In genomic region chr12:70675846-70676245, GRCm38 (mm10) we compare ENCODE assay signal across 25 mouse cellular contexts.
A peak's percentile ranks its signal among the peaks of the same experiment; 100 is the strongest.
DNase-seq lines count a peak whose midpoint lies in the region; ATAC-seq and TF ChIP-seq lines count a peak whose summit lies in the region.
"Had no signal": no experiment of that assay in that cellular context is flagged by ENCODE, and none has a peak within 500 bp of the region (broad histone marks: within the 10 kb centered on the region; RNA-seq: fewer than 3 reads in every experiment).

No protein-coding gene starts in this region.

- no peaks in the 10 kb centered on the region for H3K27me3 ChIP-seq in lung, postnatal 0 days (replicated peaks; ENCODE audit: insufficient read depth, low read length)
- H3K27me3 ChIP-seq in forebrain, postnatal 0 days (ENCODE audit: insufficient read depth, low read length): no peaks in the 10 kb centered on the region
- H3K27me3 ChIP-seq: embryonic facial prominence, embryonic 13.5 days; forebrain, embryonic 12.5 days; hindbrain, embryonic 13.5 days had no signal

- H3K9ac ChIP-seq in lung, postnatal 0 days (replicated peaks; ENCODE audit: low read depth): no peak overlapping the region
- H3K9ac ChIP-seq in forebrain, postnatal 0 days: no peak overlapping the region
- H3K9ac ChIP-seq: embryonic facial prominence, embryonic 13.5 days; forebrain, embryonic 12.5 days; hindbrain, embryonic 13.5 days had no signal

- H3K4me2 ChIP-seq in lung, postnatal 0 days (replicated peaks; ENCODE audit: low read depth, low read length): no peak overlapping the region
- H3K4me2 ChIP-seq in forebrain, postnatal 0 days (ENCODE audit: low read depth): no peak overlapping the region
- H3K4me2 ChIP-seq: embryonic facial prominence, embryonic 13.5 days; forebrain, embryonic 12.5 days; hindbrain, embryonic 13.5 days had no signal

- ATAC-seq in lung, postnatal 0 days: peak; percentile 17
- no peak for ATAC-seq in forebrain, postnatal 0 days
- ATAC-seq: activated CD4-positive, CD25-positive, alpha-beta regulatory T cell, adult 4 months; CD4-positive, CD25-positive, alpha-beta regulatory T cell, adult 4 months; forebrain, embryonic 16.5 days; intestine, embryonic 16.5 days had no signal

- no peak for TF ChIP-seq POLR2A in brain, embryonic 14.5 days (IDR thresholded peaks at IDR 0.05; ENCODE audit: borderline replicate concordance, extremely low read depth, insufficient read depth, insufficient read length, poor library complexity, severe bottlenecking)

- no peaks in the 10 kb centered on the region for H3K36me3 ChIP-seq in lung, postnatal 0 days (ENCODE audit: insufficient read depth, low read length)
- no peaks in the 10 kb centered on the region for H3K36me3 ChIP-seq in forebrain, postnatal 0 days (ENCODE audit: insufficient read depth)
- H3K36me3 ChIP-seq: embryonic facial prominence, embryonic 13.5 days; forebrain, embryonic 12.5 days; G1E; heart, embryonic 10.5 days; hindbrain, embryonic 13.5 days had no signal

- TF ChIP-seq CTCF in lung, postnatal 0 days (IDR thresholded peaks at IDR 0.05): no peak
- no peak for TF ChIP-seq CTCF in brain, embryonic 14.5 days (IDR thresholded peaks at IDR 0.05; ENCODE audit: borderline replicate concordance, extremely low read depth, insufficient read depth, insufficient read length)
- no peak for TF ChIP-seq CTCF in forebrain, postnatal 0 days (IDR thresholded peaks at IDR 0.05; ENCODE audit: low read depth)

- WGBS in lung, postnatal 0 days: 50% methylated on average over 6 of the region's 6 CpGs
- WGBS in forebrain, postnatal 0 days: 73% methylated on average over 6 of the region's 6 CpGs

- no peaks in the 10 kb centered on the region for H3K4me1 ChIP-seq in lung, postnatal 0 days (ENCODE audit: insufficient read depth, low read depth, low read length)
- no peaks in the 10 kb centered on the region for H3K4me1 ChIP-seq in forebrain, postnatal 0 days (ENCODE audit: insufficient read depth)
- H3K4me1 ChIP-seq: heart, embryonic 10.5 days had no signal

- no peaks in the 10 kb centered on the region for H3K9me3 ChIP-seq in lung, postnatal 0 days (ENCODE audit: low read length)
- no peaks in the 10 kb centered on the region for H3K9me3 ChIP-seq in forebrain, postnatal 0 days (ENCODE audit: low read length)
- H3K9me3 ChIP-seq: embryonic facial prominence, embryonic 13.5 days; forebrain, embryonic 12.5 days; G1E; heart, embryonic 10.5 days; hindbrain, embryonic 13.5 days had no signal

- H3K27ac ChIP-seq in lung, postnatal 0 days (ENCODE audit: low read length): no peak overlapping the region
- H3K27ac ChIP-seq in forebrain, postnatal 0 days (ENCODE audit: low read depth, low read length): no peak overlapping the region
- H3K27ac ChIP-seq: embryonic facial prominence, embryonic 13.5 days; forebrain, embryonic 12.5 days; gastrocnemius, adult 2 months; heart, embryonic 10.5 days; hindbrain, embryonic 13.5 days had no signal

- peak; percentile 19 for DNase-seq in adrenal gland, postnatal 14 days
- no peak for DNase-seq in adrenal gland, adult 2 months
- peak; percentile 17 for DNase-seq in lung, postnatal 0 days (ENCODE audit: low spot score)
- DNase-seq in lung, postnatal 14 days: no peak
- DNase-seq in R1 (ENCODE audit: low read depth, low spot score): peak; percentile 36
- peak; percentile 26 for DNase-seq in brain, embryonic 14.5 days (ENCODE audit: low read depth)
- DNase-seq in forebrain, postnatal 0 days: no peak
- DNase-seq: adrenal gland, adult 8-10 months; B cell, adult 2 months; cerebellum, adult 18-20 months; cerebellum, adult 9-11 months; cerebellum, postnatal 36 days; gastrocnemius, adult 2 months; gastrocnemius, postnatal 25 days; heart, postnatal 10 days; heart, postnatal 4 days had no signal

- no peak for TF ChIP-seq EP300 in lung, postnatal 0 days (IDR thresholded peaks at IDR 0.05)

- no peak overlapping the region for H3K4me3 ChIP-seq in lung, postnatal 0 days (ENCODE audit: low read depth, low read length)
- H3K4me3 ChIP-seq in forebrain, postnatal 0 days (ENCODE audit: low read depth, low read length): no peak overlapping the region
- H3K4me3 ChIP-seq: embryonic facial prominence, embryonic 13.5 days; forebrain, embryonic 12.5 days; gastrocnemius, adult 2 months; heart, embryonic 10.5 days; hindbrain, embryonic 13.5 days had no signal

Comparison
In these comparisons a context has a peak if more than half of its experiments do, and no peak if none do; other contexts are left out.
1. DNase-seq: peak in adrenal gland, postnatal 14 days (single experiment), lung, postnatal 0 days (single experiment), R1 (single experiment) and brain, embryonic 14.5 days (single experiment); none in adrenal gland, adult 2 months (single experiment), lung, postnatal 14 days (single experiment) and forebrain, postnatal 0 days (single experiment).